Mouse (Mus musculus): ENCODE measurements around the gene Nexn. TPM values are rescaled to one million over a fixed set of nuclear protein-coding genes. Genes with fewer than 3 reads are reported as not detected.

The Nexn gene
- polyA plus RNA-seq, 1 experiment from 2014 or later: 2.2 TPM

DNA sequence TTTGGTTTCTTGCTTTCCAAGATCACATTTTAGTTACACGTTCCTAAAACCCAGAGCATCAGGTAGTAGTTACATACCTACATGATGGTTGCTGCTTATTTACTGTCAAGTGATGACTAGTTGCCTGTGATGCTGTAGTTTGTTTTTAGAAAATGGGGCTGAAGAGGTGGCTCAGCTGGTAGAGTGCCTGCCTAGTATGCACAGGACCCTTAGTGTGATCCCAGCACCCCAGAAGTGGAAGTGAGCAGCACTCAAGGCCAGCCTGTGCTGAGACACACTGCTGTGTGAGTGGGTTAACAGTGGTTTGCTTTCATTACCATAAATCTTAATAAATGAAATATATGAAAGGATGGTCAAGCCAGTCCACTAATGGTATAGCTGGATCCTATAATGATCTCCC, 26.6 kb downstream of the Nexn start:
- Histone ChIP-seq H3K4me1 (ENCODE audit: control insufficient read depth, insufficient read depth, low read length) (no peaks in the 10 kb centered on the region), H3K9ac (replicated peaks; ENCODE audit: low read length) (no peak overlapping the region), H3K4me2 (ENCODE audit: low read length) (no peak overlapping the region), H3K4me3 (replicated peaks; ENCODE audit: low read depth, low read length) (no peak overlapping the region), H3K27ac (replicated peaks; ENCODE audit: low read depth, low read length) (no peak overlapping the region), H3K9me3 (ENCODE audit: control insufficient read depth, low read length) (no peaks in the 10 kb centered on the region), H3K36me3 (ENCODE audit: control insufficient read depth, insufficient read depth, low read length) (peaks cover 40% of the 10 kb centered on the region), H3K27me3 (ENCODE audit: control insufficient read depth, insufficient read depth, low read length) (no peaks in the 10 kb centered on the region)
- ATAC-seq (ENCODE audit: low FRiP score, low TSS enrichment): no peak
- 90% methylated on average over 1 of the region's 1 CpGs for WGBS
- no peak for DNase-seq

- Histone ChIP-seq H3K4me3 (replicated peaks; ENCODE audit: low read depth, low read length) (no peak overlapping the region), H3K4me2 (ENCODE audit: low read length) (no peak overlapping the region), H3K27ac (replicated peaks; ENCODE audit: low read depth, low read length) (no peak overlapping the region), H3K4me1 (ENCODE audit: control insufficient read depth, insufficient read depth, low read length) (no peaks in the 10 kb centered on the region), H3K27me3 (ENCODE audit: control insufficient read depth, insufficient read depth, low read length) (no peaks in the 10 kb centered on the region), H3K9me3 (ENCODE audit: control insufficient read depth, low read length) (no peaks in the 10 kb centered on the region), H3K9ac (replicated peaks; ENCODE audit: low read length) (no peak overlapping the region), H3K36me3 (ENCODE audit: control insufficient read depth, insufficient read depth, low read length) (peaks cover 47% of the 10 kb centered on the region)
- peak; percentile 24 for DNase-seq
- ATAC-seq (ENCODE audit: low FRiP score, low TSS enrichment): no peak
- WGBS: 74% methylated on average over 2 of the region's 2 CpGs
Observed at GRCm38 (mm10) chr3:152238836-152239235, 27.3 kb downstream of the Nexn start.

DNA sequence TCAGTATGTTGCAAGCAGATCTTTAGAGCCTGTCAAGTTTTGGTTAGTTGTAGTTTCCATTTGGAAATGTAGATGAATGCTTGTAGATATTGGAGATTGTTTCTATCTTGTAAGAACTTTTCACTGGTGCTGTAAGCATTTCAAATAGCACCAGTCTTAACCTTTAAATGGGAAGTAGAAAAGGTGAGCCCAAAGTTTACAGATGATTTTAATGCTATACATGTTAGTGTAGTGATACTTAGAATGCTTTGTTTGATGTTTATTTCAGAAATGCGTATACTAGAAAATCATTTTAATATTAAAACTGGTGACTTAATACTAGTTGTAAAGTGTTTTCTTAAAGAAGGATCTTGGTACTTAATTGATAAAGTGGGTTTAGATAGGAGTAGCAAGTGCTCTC, 30.3 kb downstream of the Nexn start:
- Histone ChIP-seq H3K4me2 (ENCODE audit: low read length) (no peak overlapping the region), H3K9ac (replicated peaks; ENCODE audit: low read length) (no peak overlapping the region), H3K36me3 (ENCODE audit: control insufficient read depth, insufficient read depth, low read length) (peaks cover 66% of the 10 kb centered on the region), H3K4me1 (ENCODE audit: control insufficient read depth, insufficient read depth, low read length) (no peaks in the 10 kb centered on the region), H3K4me3 (replicated peaks; ENCODE audit: low read depth, low read length) (no peak overlapping the region), H3K27ac (replicated peaks; ENCODE audit: low read depth, low read length) (no peak overlapping the region), H3K27me3 (ENCODE audit: control insufficient read depth, insufficient read depth, low read length) (no peaks in the 10 kb centered on the region), H3K9me3 (ENCODE audit: control insufficient read depth, low read length) (no peaks in the 10 kb centered on the region)
- DNase-seq (no peak), ATAC-seq (ENCODE audit: low FRiP score, low TSS enrichment) (no peak)
- WGBS: 97% methylated on average over 1 of the region's 1 CpGs

GRCm38 (mm10) chr3:152235238-152235637, 30.9 kb downstream of the Nexn start:
- Histone ChIP-seq H3K9ac (replicated peaks; ENCODE audit: low read length) (no peak overlapping the region), H3K36me3 (ENCODE audit: control insufficient read depth, insufficient read depth, low read length) (peaks cover 67% of the 10 kb centered on the region), H3K27ac (replicated peaks; ENCODE audit: low read depth, low read length) (no peak overlapping the region), H3K9me3 (ENCODE audit: control insufficient read depth, low read length) (no peaks in the 10 kb centered on the region), H3K4me2 (ENCODE audit: low read length) (no peak overlapping the region), H3K4me1 (ENCODE audit: control insufficient read depth, insufficient read depth, low read length) (no peaks in the 10 kb centered on the region), H3K4me3 (replicated peaks; ENCODE audit: low read depth, low read length) (no peak overlapping the region), H3K27me3 (ENCODE audit: control insufficient read depth, insufficient read depth, low read length) (no peaks in the 10 kb centered on the region)
- ATAC-seq (ENCODE audit: low FRiP score, low TSS enrichment) (no peak), DNase-seq (no peak)
- WGBS: 90% methylated on average over 1 of the region's 1 CpGs

GRCm38 (mm10) chr3:152231333-152232100, 34.6 kb downstream of the Nexn start:
- Histone ChIP-seq H3K27me3 (ENCODE audit: control insufficient read depth, insufficient read depth, low read length) (no peaks in the 10 kb centered on the region), H3K27ac (replicated peaks; ENCODE audit: low read depth, low read length) (no peak overlapping the region), H3K4me3 (replicated peaks; ENCODE audit: low read depth, low read length) (no peak overlapping the region), H3K4me1 (ENCODE audit: control insufficient read depth, insufficient read depth, low read length) (no peaks in the 10 kb centered on the region), H3K4me2 (ENCODE audit: low read length) (no peak overlapping the region), H3K9me3 (ENCODE audit: control insufficient read depth, low read length) (no peaks in the 10 kb centered on the region), H3K36me3 (ENCODE audit: control insufficient read depth, insufficient read depth, low read length) (peaks cover 83% of the 10 kb centered on the region), H3K9ac (replicated peaks; ENCODE audit: low read length) (no peak overlapping the region)
- ATAC-seq (ENCODE audit: low FRiP score, low TSS enrichment): no peak
- no peak for DNase-seq
- 61% methylated on average over 6 of the region's 6 CpGs for WGBS

- no peak for ATAC-seq (ENCODE audit: low FRiP score, low TSS enrichment)
- H3K36me3 ChIP-seq (ENCODE audit: control insufficient read depth, insufficient read depth, low read length): peaks cover 89% of the 10 kb centered on the region
- H3K4me3 ChIP-seq (replicated peaks; ENCODE audit: low read depth, low read length): no peak overlapping the region
- no peak overlapping the region for H3K4me2 ChIP-seq (ENCODE audit: low read length)
- no peak for DNase-seq
- H3K9me3 ChIP-seq (ENCODE audit: control insufficient read depth, low read length): no peaks in the 10 kb centered on the region
- no peaks in the 10 kb centered on the region for H3K4me1 ChIP-seq (ENCODE audit: control insufficient read depth, insufficient read depth, low read length)
- H3K9ac ChIP-seq (replicated peaks; ENCODE audit: low read length): no peak overlapping the region
- H3K27me3 ChIP-seq (ENCODE audit: control insufficient read depth, insufficient read depth, low read length): no peaks in the 10 kb centered on the region
- 95% methylated on average over 5 of the region's 5 CpGs for WGBS
- no peak overlapping the region for H3K27ac ChIP-seq (replicated peaks; ENCODE audit: low read depth, low read length)
Observed at GRCm38 (mm10) chr3:152229271-152229670, 36.9 kb downstream of the Nexn start.

DNA sequence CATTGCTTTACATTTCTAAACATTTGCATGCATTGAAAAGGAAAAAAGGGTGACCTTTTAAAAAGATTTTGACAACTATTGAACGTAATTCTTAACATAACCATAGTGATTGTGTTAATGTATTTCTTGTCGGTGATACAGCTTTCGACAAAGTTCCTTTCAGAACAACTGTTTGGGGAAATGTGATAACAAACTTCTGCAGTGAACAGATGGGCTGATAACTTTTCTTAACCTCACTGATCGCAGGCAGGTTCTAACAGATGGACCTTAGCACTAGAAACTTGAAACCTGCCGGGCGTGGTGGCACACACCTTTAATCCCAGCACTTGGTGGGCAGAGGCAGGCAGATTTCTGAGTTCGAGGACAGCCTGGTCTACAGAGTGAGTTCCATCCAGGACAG, 37.3 kb downstream of the Nexn start:
- no peaks in the 10 kb centered on the region for H3K9me3 ChIP-seq (ENCODE audit: control insufficient read depth, low read length)
- H3K4me2 ChIP-seq (ENCODE audit: low read length): no peak overlapping the region
- no peaks in the 10 kb centered on the region for H3K4me1 ChIP-seq (ENCODE audit: control insufficient read depth, insufficient read depth, low read length)
- no peak overlapping the region for H3K27ac ChIP-seq (replicated peaks; ENCODE audit: low read depth, low read length)
- ATAC-seq (ENCODE audit: low FRiP score, low TSS enrichment): no peak
- H3K4me3 ChIP-seq (replicated peaks; ENCODE audit: low read depth, low read length): no peak overlapping the region
- no peaks in the 10 kb centered on the region for H3K27me3 ChIP-seq (ENCODE audit: control insufficient read depth, insufficient read depth, low read length)
- no peak overlapping the region for H3K9ac ChIP-seq (replicated peaks; ENCODE audit: low read length)
- WGBS: 94% methylated on average over 7 of the region's 7 CpGs
- no peak for DNase-seq
- peaks cover 90% of the 10 kb centered on the region for H3K36me3 ChIP-seq (ENCODE audit: control insufficient read depth, insufficient read depth, low read length)

DNA sequence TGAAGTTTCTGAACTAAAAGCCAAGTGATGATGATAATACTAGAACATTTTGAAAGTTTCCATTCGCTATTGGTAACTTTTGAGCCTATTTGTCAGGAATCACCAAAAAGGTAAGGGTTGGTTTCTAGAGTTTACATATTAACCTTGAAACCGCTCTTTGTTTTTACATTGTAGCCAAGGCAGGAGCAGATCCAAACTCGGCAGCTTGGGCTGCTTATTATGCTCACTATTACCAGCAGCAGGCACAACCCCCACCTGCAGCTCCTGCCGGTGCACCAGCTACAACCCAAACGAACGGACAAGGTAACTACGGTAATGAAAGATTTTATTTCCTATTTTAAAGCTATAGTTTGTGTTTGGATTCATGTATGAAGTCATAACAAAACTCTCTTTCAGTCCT, 40.2 kb downstream of the Nexn start:
- DNase-seq (no peak), ATAC-seq (ENCODE audit: low FRiP score, low TSS enrichment) (no peak)
- WGBS: 94% methylated on average over 7 of the region's 7 CpGs
- H3K9me3 ChIP-seq (ENCODE audit: control insufficient read depth, low read length): no peaks in the 10 kb centered on the region
- no peak overlapping the region for H3K4me3 ChIP-seq (replicated peaks; ENCODE audit: low read depth, low read length)
- H3K4me1 ChIP-seq (ENCODE audit: control insufficient read depth, insufficient read depth, low read length): no peaks in the 10 kb centered on the region
- H3K4me2 ChIP-seq (ENCODE audit: low read length): no peak overlapping the region
- H3K27ac ChIP-seq (replicated peaks; ENCODE audit: low read depth, low read length): no peak overlapping the region
- no peak overlapping the region for H3K9ac ChIP-seq (replicated peaks; ENCODE audit: low read length)
- no peaks in the 10 kb centered on the region for H3K27me3 ChIP-seq (ENCODE audit: control insufficient read depth, insufficient read depth, low read length)
- H3K36me3 ChIP-seq (ENCODE audit: control insufficient read depth, insufficient read depth, low read length): peaks cover 93% of the 10 kb centered on the region

DNA sequence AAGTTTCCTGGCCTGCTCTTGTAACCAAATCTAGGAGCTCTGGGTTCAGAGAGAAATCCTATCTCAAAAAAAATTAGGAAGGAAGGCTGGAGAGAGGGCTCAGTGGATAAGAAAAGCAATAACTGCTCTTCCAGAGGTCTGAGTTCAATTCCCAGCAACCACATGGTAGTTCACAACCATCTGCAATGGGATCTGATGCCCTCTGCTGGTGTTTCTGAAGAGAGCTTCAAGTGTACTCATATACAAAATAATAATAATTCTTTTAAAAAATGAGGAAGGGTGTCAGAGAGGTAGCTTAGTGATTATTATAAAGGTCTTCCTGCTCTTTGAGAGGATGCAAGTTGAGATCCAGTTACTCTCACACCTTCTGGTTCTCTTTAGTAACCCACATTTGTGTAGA, 41.2 kb downstream of the Nexn start:
- Histone ChIP-seq H3K27me3 (ENCODE audit: control insufficient read depth, insufficient read depth, low read length) (no peaks in the 10 kb centered on the region), H3K36me3 (ENCODE audit: control insufficient read depth, insufficient read depth, low read length) (peaks cover 94% of the 10 kb centered on the region)
- no peak for ATAC-seq (ENCODE audit: low FRiP score, low TSS enrichment)

More for the DNA sequence above, 41.2 kb downstream of the Nexn start:
- H3K4me1 ChIP-seq (ENCODE audit: control insufficient read depth, insufficient read depth, low read length): no peaks in the 10 kb centered on the region
- no peak overlapping the region for H3K27ac ChIP-seq (replicated peaks; ENCODE audit: low read depth, low read length)
- H3K9me3 ChIP-seq (ENCODE audit: control insufficient read depth, low read length): no peaks in the 10 kb centered on the region
- DNase-seq: no peak
- no peak overlapping the region for H3K4me3 ChIP-seq (replicated peaks; ENCODE audit: low read depth, low read length)
- H3K4me2 ChIP-seq (ENCODE audit: low read length): no peak overlapping the region
- no peak overlapping the region for H3K9ac ChIP-seq (replicated peaks; ENCODE audit: low read length)
